Mouse (Mus musculus): ENCODE data around the gene Sh3pxd2a.
"Not testable (repeated sequence)": the region's sequence is repeated elsewhere in the genome, so short reads cannot be mapped to it uniquely, and the experiment has no call there.

Sh3pxd2a gene

GRCm38 (mm10) chr19:47412566-47413248 lies 51.5 kb downstream of the Sh3pxd2a start:
- DNase-seq (ENCODE audit: extremely low spot score, low read depth, low spot score): no peak

- DNase-seq (ENCODE audit: extremely low spot score, low read depth, low spot score): no peak
Observed at GRCm38 (mm10) chr19:47410301-47410700, 53.9 kb downstream of the Sh3pxd2a start.

- no peak for DNase-seq (ENCODE audit: extremely low spot score, low read depth, low spot score)
Observed at GRCm38 (mm10) chr19:47409142-47409541, 55.1 kb downstream of the Sh3pxd2a start.

GRCm38 (mm10) chr19:47408656-47409055 lies 55.5 kb downstream of the Sh3pxd2a start:
- DNase-seq (ENCODE audit: extremely low spot score, low read depth, low spot score): no peak

GRCm38 (mm10) chr19:47407332-47407731 lies 56.9 kb downstream of the Sh3pxd2a start:
- DNase-seq (ENCODE audit: extremely low spot score, low read depth, low spot score): no peak

- no peak for DNase-seq (ENCODE audit: extremely low spot score, low read depth, low spot score)
Observed at GRCm38 (mm10) chr19:47406524-47406923, 57.7 kb downstream of the Sh3pxd2a start.

GRCm38 (mm10) chr19:47405548-47405947 lies 58.7 kb downstream of the Sh3pxd2a start:
- DNase-seq (ENCODE audit: extremely low spot score, low read depth, low spot score): no peak

GRCm38 (mm10) chr19:47403391-47404379 lies 60.5 kb downstream of the Sh3pxd2a start:
- DNase-seq (ENCODE audit: extremely low spot score, low read depth, low spot score): no peak

- no peak for DNase-seq (ENCODE audit: extremely low spot score, low read depth, low spot score)
Observed at GRCm38 (mm10) chr19:47402976-47403375, 61.2 kb downstream of the Sh3pxd2a start.

- no peak for DNase-seq (ENCODE audit: extremely low spot score, low read depth, low spot score)
Observed at GRCm38 (mm10) chr19:47402544-47402943, 61.7 kb downstream of the Sh3pxd2a start.

- DNase-seq (ENCODE audit: extremely low spot score, low read depth, low spot score): no peak
Observed at GRCm38 (mm10) chr19:47399709-47400108, 64.5 kb downstream of the Sh3pxd2a start.

GRCm38 (mm10) chr19:47399029-47399428 lies 65.2 kb downstream of the Sh3pxd2a start:
- no peak for DNase-seq (ENCODE audit: extremely low spot score, low read depth, low spot score)

GRCm38 (mm10) chr19:47397882-47398671 lies 66.1 kb downstream of the Sh3pxd2a start:
- no peak for DNase-seq (ENCODE audit: extremely low spot score, low read depth, low spot score)

GRCm38 (mm10) chr19:47395338-47395737 lies 68.9 kb downstream of the Sh3pxd2a start:
- DNase-seq (ENCODE audit: extremely low spot score, low read depth, low spot score): no peak

GRCm38 (mm10) chr19:47394781-47395180 lies 69.4 kb downstream of the Sh3pxd2a start:
- DNase-seq (ENCODE audit: extremely low spot score, low read depth, low spot score): not testable (repeated sequence)

GRCm38 (mm10) chr19:47390878-47391277 lies 73.3 kb downstream of the Sh3pxd2a start:
- no peak for DNase-seq (ENCODE audit: extremely low spot score, low read depth, low spot score)

GRCm38 (mm10) chr19:47387887-47388286 lies 76.3 kb downstream of the Sh3pxd2a start:
- no peak for DNase-seq (ENCODE audit: extremely low spot score, low read depth, low spot score)

GRCm38 (mm10) chr19:47387395-47387794 lies 76.8 kb downstream of the Sh3pxd2a start:
- no peak for DNase-seq (ENCODE audit: extremely low spot score, low read depth, low spot score)

- no peak for DNase-seq (ENCODE audit: extremely low spot score, low read depth, low spot score)
Observed at GRCm38 (mm10) chr19:47385971-47386370, 78.2 kb downstream of the Sh3pxd2a start.

- DNase-seq (ENCODE audit: extremely low spot score, low read depth, low spot score): no peak
Observed at GRCm38 (mm10) chr19:47384639-47385038, 79.6 kb downstream of the Sh3pxd2a start.

- DNase-seq (ENCODE audit: extremely low spot score, low read depth, low spot score): no peak
Observed at GRCm38 (mm10) chr19:47384036-47384435, 80.2 kb downstream of the Sh3pxd2a start.

Measured in hindlimb bud, embryonic 11.5 days (tissue).